Mouse (Mus musculus) lung, adult 2 months (tissue): Measurements from ENCODE around the gene Atp10a. TPM values are rescaled to one million over a fixed set of nuclear protein-coding genes. Genes with fewer than 3 reads are reported as not detected.

Experiments
- DNase-seq: peaks from one replicate; pipeline ENCODE4 v3.0.0; 2022
- H3K4me1 ChIP-seq: fragments of 200-500 bp; 2 replicates; pipeline ENCODE4 v1.6.1; 2011; ENCODE audit warnings: low read length; ENCODE audit not compliant: control insufficient read depth, insufficient read depth
- H3K4me3 ChIP-seq: fragments of 200-500 bp; replicated peaks from 2 replicates; pipeline ENCODE3; 2011; ENCODE audit warnings: low read depth, mild to moderate bottlenecking, control low read depth, low read length; ENCODE audit errors: extremely low read depth
- CTCF ChIP-seq: fragments of 200-500 bp; IDR thresholded peaks from 2 replicates; pipeline ENCODE4 v1.5.1; 2011; ENCODE audit warnings: mild to moderate bottlenecking, low read length, control low read depth; ENCODE audit not compliant: insufficient read depth
- POLR2A ChIP-seq: fragments of 200-500 bp; IDR thresholded peaks from 2 replicates; pipeline ENCODE4 v1.6.1; 2011; ENCODE audit warnings: low read depth, mild to moderate bottlenecking, control low read depth, low read length, borderline replicate concordance; ENCODE audit errors: extremely low read depth
- WGBS: fragments of 180-500 bp; shearing (Covaris S2); methylation state at CpG from one replicate; pipeline ENCODE4 v1.1.7; 2018; 5-methylcytosine and 5-hydroxymethylcytosine counted together
- polyA plus RNA-seq: library from polyadenylated mRNA; depleted of rRNA; stranded (reverse); fragments of >200 nt; gene quantifications from 2 replicates; pipeline ENCODE4 v1.2.3, GENCODE M21; 2012

Atp10a gene
- polyA plus RNA-seq, 1 experiment = 8.9 TPM

DNA sequence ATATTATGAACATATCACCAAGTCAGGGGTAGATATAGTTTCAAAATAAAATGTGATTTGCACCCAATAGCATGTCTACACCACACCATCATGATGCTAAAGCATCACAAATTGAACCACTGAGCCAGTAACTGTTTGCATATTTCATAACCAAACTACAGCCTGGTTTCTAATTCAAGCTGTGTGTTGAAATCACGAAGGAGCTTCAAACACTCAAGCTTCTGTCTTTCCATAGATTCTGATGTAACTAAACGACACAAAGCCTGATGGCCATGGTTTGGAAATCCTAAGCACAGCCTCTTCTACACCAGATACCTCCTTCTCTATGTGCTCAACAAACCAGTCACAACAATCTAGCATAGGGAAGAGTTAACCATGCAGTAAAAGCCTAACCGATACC lies 207.2 kb downstream of the Atp10a start:
- no peak for DNase-seq
- WGBS = 65% methylated on average over 3 of the region's 3 CpGs
- TF ChIP-seq CTCF (no peak), POLR2A (no peak)
- no peak overlapping the region for H3K4me3 ChIP-seq
- H3K4me1 ChIP-seq = no peaks in the 10 kb centered on the region

DNA sequence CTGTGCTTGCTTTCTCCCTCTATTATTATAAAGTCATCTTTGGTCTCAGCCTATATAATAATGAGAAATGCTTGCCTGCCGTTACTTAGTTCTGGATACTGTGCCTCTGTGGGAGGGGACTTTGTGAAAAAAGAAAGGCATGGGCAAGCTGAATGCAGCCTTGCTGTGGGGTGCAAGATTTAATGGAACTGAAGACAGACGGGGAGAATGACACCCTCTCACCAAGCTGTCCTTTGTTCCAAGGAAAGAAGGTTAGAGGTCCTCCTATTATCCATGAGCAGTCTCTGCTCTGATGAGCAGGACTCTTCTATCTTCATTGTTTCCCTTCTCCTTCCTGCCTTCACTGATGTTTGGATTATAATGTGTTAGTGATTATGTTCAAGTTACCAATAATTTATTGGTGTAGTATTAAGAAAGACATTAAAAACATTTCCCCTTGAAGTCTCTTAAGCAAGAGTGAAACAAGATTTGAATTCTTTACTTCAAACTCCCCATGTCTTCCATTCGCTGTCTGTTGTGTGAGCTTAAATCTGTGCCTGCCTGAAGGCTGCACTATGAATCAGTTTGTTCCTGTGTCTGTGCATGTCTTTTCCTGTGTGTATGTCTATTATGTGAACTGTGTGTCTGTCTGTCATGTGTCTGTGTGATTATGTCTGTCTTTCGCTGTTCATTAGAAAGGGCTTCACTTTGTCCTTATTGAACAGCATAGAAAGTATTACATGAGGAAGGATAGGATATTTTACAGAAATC lies 211.1 kb downstream of the Atp10a start:
- Histone ChIP-seq H3K4me3 (no peak overlapping the region), H3K4me1 (no peaks in the 10 kb centered on the region)
- no peak for DNase-seq
- no peak for TF ChIP-seq CTCF
- no peak for TF ChIP-seq POLR2A
- 71% methylated on average over 4 of the region's 4 CpGs for WGBS

DNA sequence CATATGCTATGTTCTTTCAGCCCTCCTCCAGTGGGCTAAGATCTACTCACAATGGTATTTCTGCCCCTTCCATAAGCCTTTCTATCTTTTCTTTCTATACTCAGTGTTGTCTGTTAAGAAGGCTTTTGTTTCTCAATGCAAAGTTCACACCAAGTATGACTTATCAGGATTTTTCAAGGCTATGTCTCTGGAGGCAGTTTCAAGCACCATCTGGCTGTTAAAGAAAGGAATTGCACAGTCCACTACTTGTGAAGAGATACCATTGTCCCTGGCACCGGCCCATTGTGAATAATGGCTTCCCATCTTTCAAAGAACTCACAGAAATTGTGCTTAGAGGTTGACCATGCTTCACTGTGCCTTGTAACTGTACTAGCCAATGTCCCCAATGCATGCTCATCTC lies 214.7 kb downstream of the Atp10a start:
- H3K4me3 ChIP-seq = no peak overlapping the region
- DNase-seq = no peak
- no peaks in the 10 kb centered on the region for H3K4me1 ChIP-seq
- WGBS = 56% methylated on average over 1 of the region's 1 CpGs
- no peak for TF ChIP-seq POLR2A
- TF ChIP-seq CTCF = no peak

DNA sequence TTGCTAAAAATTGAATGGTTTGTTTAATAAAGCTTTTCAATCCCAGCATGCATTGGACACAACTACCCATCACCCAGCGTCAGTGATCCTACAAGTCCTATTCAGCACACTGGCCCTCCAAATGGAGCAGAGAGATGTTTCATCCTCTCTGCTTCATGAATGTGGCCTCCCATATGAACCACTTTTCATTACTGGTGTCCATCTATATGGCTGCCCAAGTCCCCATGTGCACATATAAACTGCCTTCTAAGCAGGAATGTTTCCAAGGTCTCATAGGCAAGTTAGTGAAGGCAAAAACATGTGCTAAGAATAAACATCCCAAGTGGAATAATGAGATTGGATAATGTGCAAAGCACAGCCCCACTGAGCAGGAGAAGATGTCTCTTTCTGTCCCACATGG lies 217.7 kb downstream of the Atp10a start:
- Histone ChIP-seq H3K4me3 (no peak overlapping the region), H3K4me1 (no peaks in the 10 kb centered on the region)
- 96% methylated on average over 1 of the region's 1 CpGs for WGBS
- no peak for TF ChIP-seq CTCF
- no peak for TF ChIP-seq POLR2A
- DNase-seq = no peak
